9 mouse cellular contexts compared by ENCODE assay signal in genomic region chr7:25279861-25280791, GRCm38 (mm10). TPM values are rescaled to one million over a fixed set of nuclear protein-coding genes. Genes with fewer than 3 reads are reported as not detected.
DNase-seq lines count a peak whose midpoint lies in the region; ATAC-seq and TF ChIP-seq lines count a peak whose summit lies in the region.
"Had no signal": no experiment of that assay in that cellular context is flagged by ENCODE, and none has a peak within 500 bp of the region (broad histone marks: within the 10 kb centered on the region; RNA-seq: fewer than 3 reads in every experiment).

No protein-coding gene starts in this region.

- peak; percentile 45 for ATAC-seq in embryonic facial prominence, embryonic 15.5 days (ENCODE audit: insufficient number of reproducible peaks, low FRiP score, low TSS enrichment, low read depth)
- no peak for ATAC-seq in megakaryocyte-erythroid progenitor cell, adult 5-6 weeks (replicated peaks; ENCODE audit: low FRiP score, low TSS enrichment, poor library complexity, severe bottlenecking)

- no peaks in the 10 kb centered on the region for H3K9me3 ChIP-seq in embryonic facial prominence, embryonic 15.5 days (replicated peaks)

- H3K9ac ChIP-seq in embryonic facial prominence, embryonic 15.5 days, result peak overlapping the region; percentile 26

- H3K36me3 ChIP-seq in embryonic facial prominence, embryonic 15.5 days, result peaks cover 4% of the 10 kb centered on the region
- peaks cover 4% of the 10 kb centered on the region; the same call in 1 of the 2 replicates for H3K36me3 ChIP-seq in macrophage (ENCODE audit: inconsistent target)

- H3K4me1 ChIP-seq in embryonic facial prominence, embryonic 15.5 days, result peaks cover 73% of the 10 kb centered on the region

- WGBS in embryonic facial prominence, embryonic 15.5 days, result 0% methylated on average over 6 of the region's 6 CpGs
- 2% methylated on average over 6 of the region's 6 CpGs for WGBS in macrophage (ENCODE audit: missing documents)

- H3K4me3 ChIP-seq in layer of hippocampus, adult 2 months, result peak overlapping the region; percentile 64
- peak overlapping the region; percentile 86 for H3K4me3 ChIP-seq in embryonic facial prominence, embryonic 15.5 days (replicated peaks)
- H3K4me3 ChIP-seq in macrophage (ENCODE audit: inconsistent target), result peak overlapping the region; percentile 41

- peak overlapping the region; percentile 99 for H3K27ac ChIP-seq in layer of hippocampus, adult 2 months
- H3K27ac ChIP-seq in embryonic facial prominence, embryonic 15.5 days (replicated peaks), result peak overlapping the region; percentile 100
- peak overlapping the region; percentile 95 for H3K27ac ChIP-seq in macrophage

- no peak for DNase-seq in layer of hippocampus, adult 2 months (ENCODE audit: low spot score in 2 of 2)
- DNase-seq in layer of hippocampus, adult 18-20 months (ENCODE audit: low spot score in 2 of 2), result no peak
- DNase-seq in adrenal gland, adult 18-20 months (ENCODE audit: low spot score in 2 of 2), result peak; percentile 60
- peak; percentile 76 to 78 for DNase-seq in heart, postnatal 10 days
- DNase-seq in kidney, postnatal 4 days, result peak; percentile 62 to 73

- H3K27me3 ChIP-seq in embryonic facial prominence, embryonic 15.5 days, result no peaks in the 10 kb centered on the region

- intact Hi-C loops in heart, postnatal 10 days (cut with DNase I), result loop anchor here (5.0 kb wide), 1 partner anchor 97 kb away; no protein-coding TSS in a partner anchor

- H3K4me2 ChIP-seq in embryonic facial prominence, embryonic 15.5 days (replicated peaks), result peak overlapping the region; percentile 80

- TF ChIP-seq CTCF in layer of hippocampus, adult 2 months (conservative IDR thresholded peaks at IDR 0.05), result no peak

- H3K79me2 ChIP-seq in macrophage (ENCODE audit: inconsistent target), result peaks cover 65% of the 10 kb centered on the region

RNA-seq across cellular contexts. Expression of gene Cic, which starts 12.6 kb away (rescaled TPM):
- total RNA-seq in layer of hippocampus, adult 2 months (2021), result 100 to 1,000 TPM; 218 to 225 TPM
- total RNA-seq in layer of hippocampus, adult 18-20 months (2021), result 100 to 1,000 TPM; 198 to 203 TPM
- 100 to 1,000 TPM in 1 of 2 experiments, 10 to 100 TPM in 1; 96.8 to 123 TPM for total RNA-seq in adrenal gland, adult 18-20 months (2021)
- polyA plus RNA-seq in embryonic facial prominence, embryonic 15.5 days (2015; fragmentation: Nextera tagmentation; extraction: Ambion mirVana), result 46.3 and 50.6 TPM in 2 replicates
- 10 to 100 TPM; 88.4 to 90.5 TPM for total RNA-seq in heart, postnatal 10 days (2021)
- 100 to 1,000 TPM in 24 of 26 experiments, 10 to 100 TPM in 2; 63.5 to 495 (median 311) TPM for total RNA-seq in macrophage (2018; cell fraction: chromatin; rRNA removed)
- 100 to 1,000 TPM; 146 to 312 (median 230) TPM for total RNA-seq in macrophage (2018; cell fraction: cytosol; rRNA removed)
- total RNA-seq in macrophage (2018; cell fraction: nucleus; rRNA removed), result 100 to 1,000 TPM; 124 to 500 (median 278) TPM
- polyA plus RNA-seq in macrophage (2018), result 88.9 to 139 TPM (median 118 TPM) in 3 replicates
- 125 and 134 TPM in 2 replicates for total RNA-seq in megakaryocyte-erythroid progenitor cell, adult 5-6 weeks (2014; fragmentation: Nextera tagmentation)
- 20.5 and 40.0 TPM in 2 replicates for total RNA-seq in megakaryocyte-erythroid progenitor cell, adult 5-6 weeks (2017)

RNA-seq across cellular contexts. Expression of gene Pafah1b3, which starts 17.7 kb away (rescaled TPM):
- 10 to 100 TPM; 16.9 to 21.0 TPM for total RNA-seq in layer of hippocampus, adult 2 months (2021)
- 10 to 100 TPM; 19.3 to 27.7 TPM for total RNA-seq in layer of hippocampus, adult 18-20 months (2021)
- total RNA-seq in adrenal gland, adult 18-20 months (2021), result 10 to 100 TPM; 23.3 to 30.4 TPM
- 213 and 216 TPM in 2 replicates for polyA plus RNA-seq in embryonic facial prominence, embryonic 15.5 days (2015; fragmentation: Nextera tagmentation; extraction: Ambion mirVana)
- total RNA-seq in heart, postnatal 10 days (2021), result 10 to 100 TPM; 12.8 to 16.0 TPM
- total RNA-seq in macrophage (2018; cell fraction: chromatin; rRNA removed), result 10 to 100 TPM in 2 of 26 experiments, 1 to 10 TPM in 19, not detected in 5; 1.0 to 11.2 (median 4.6) TPM
- total RNA-seq in macrophage (2018; cell fraction: cytosol; rRNA removed), result 10 to 100 TPM in 13 of 26 experiments, 1 to 10 TPM in 13; 5.4 to 18.3 (median 9.4) TPM
- total RNA-seq in macrophage (2018; cell fraction: nucleus; rRNA removed), result 1 to 10 TPM in 25 of 26 experiments, not detected in 1; 1.3 to 9.4 (median 3.4) TPM
- polyA plus RNA-seq in macrophage (2018), result 7.4 to 20.7 TPM (median 14.3 TPM) in 3 replicates
- 22.0 and 23.2 TPM in 2 replicates for total RNA-seq in megakaryocyte-erythroid progenitor cell, adult 5-6 weeks (2014; fragmentation: Nextera tagmentation)
- 12.8 and 26.3 TPM in 2 replicates for total RNA-seq in megakaryocyte-erythroid progenitor cell, adult 5-6 weeks (2017)

RNA-seq across cellular contexts. Expression of gene Prr19, which starts 21.1 kb away (rescaled TPM):
- not detected for total RNA-seq in layer of hippocampus, adult 2 months (2021)
- total RNA-seq in layer of hippocampus, adult 18-20 months (2021), result not detected
- total RNA-seq in adrenal gland, adult 18-20 months (2021), result not detected
- 0.49 and 0.65 TPM in 2 replicates for polyA plus RNA-seq in embryonic facial prominence, embryonic 15.5 days (2015; fragmentation: Nextera tagmentation; extraction: Ambion mirVana)
- not detected for total RNA-seq in heart, postnatal 10 days (2021)
- total RNA-seq in macrophage (2018; cell fraction: chromatin; rRNA removed), result not detected
- not detected for total RNA-seq in macrophage (2018; cell fraction: cytosol; rRNA removed)
- not detected for total RNA-seq in macrophage (2018; cell fraction: nucleus; rRNA removed)
- polyA plus RNA-seq in macrophage (2018), result not detected in 3 replicates
- not detected in 2 replicates for total RNA-seq in megakaryocyte-erythroid progenitor cell, adult 5-6 weeks (2014; fragmentation: Nextera tagmentation)
- total RNA-seq in megakaryocyte-erythroid progenitor cell, adult 5-6 weeks (2017), result not detected in 2 replicates
- total RNA-seq: left cerebral cortex, postnatal 25 days had no signal

RNA-seq across cellular contexts. Expression of gene Tmem145, which starts 25.8 kb away (rescaled TPM):
- total RNA-seq in layer of hippocampus, adult 2 months (2021), result 10 to 100 TPM; 27.4 to 27.8 TPM
- total RNA-seq in layer of hippocampus, adult 18-20 months (2021), result 10 to 100 TPM; 23.0 to 25.0 TPM
- total RNA-seq in adrenal gland, adult 18-20 months (2021), result 1 to 10 TPM; 2.5 to 2.9 TPM
- polyA plus RNA-seq in embryonic facial prominence, embryonic 15.5 days (2015; fragmentation: Nextera tagmentation; extraction: Ambion mirVana), result 1.2 and 1.8 TPM in 2 replicates
- total RNA-seq in heart, postnatal 10 days (2021), result not detected
- total RNA-seq in macrophage (2018; cell fraction: chromatin; rRNA removed), result not detected
- total RNA-seq in macrophage (2018; cell fraction: cytosol; rRNA removed), result not detected
- not detected for total RNA-seq in macrophage (2018; cell fraction: nucleus; rRNA removed)
- not detected in 3 replicates for polyA plus RNA-seq in macrophage (2018)
- not detected in 2 replicates for total RNA-seq in megakaryocyte-erythroid progenitor cell, adult 5-6 weeks (2014; fragmentation: Nextera tagmentation)
- not detected in 2 replicates for total RNA-seq in megakaryocyte-erythroid progenitor cell, adult 5-6 weeks (2017)

RNA-seq across cellular contexts. Expression of gene Erf, which starts 29.6 kb away (rescaled TPM):
- 10 to 100 TPM; 40.3 to 45.1 TPM for total RNA-seq in layer of hippocampus, adult 2 months (2021)
- total RNA-seq in layer of hippocampus, adult 18-20 months (2021), result 10 to 100 TPM; 43.1 to 46.3 TPM
- 10 to 100 TPM; 18.3 to 25.8 TPM for total RNA-seq in adrenal gland, adult 18-20 months (2021)
- polyA plus RNA-seq in embryonic facial prominence, embryonic 15.5 days (2015; fragmentation: Nextera tagmentation; extraction: Ambion mirVana), result 21.0 and 22.1 TPM in 2 replicates
- total RNA-seq in heart, postnatal 10 days (2021), result 10 to 100 TPM; 38.6 to 42.2 TPM
- 10 to 100 TPM in 15 of 26 experiments, 1 to 10 TPM in 11; 7.1 to 19.7 (median 10.7) TPM for total RNA-seq in macrophage (2018; cell fraction: chromatin; rRNA removed)
- total RNA-seq in macrophage (2018; cell fraction: cytosol; rRNA removed), result 10 to 100 TPM in 24 of 26 experiments, 1 to 10 TPM in 2; 8.5 to 19.3 (median 12.5) TPM
- total RNA-seq in macrophage (2018; cell fraction: nucleus; rRNA removed), result 10 to 100 TPM in 19 of 26 experiments, 1 to 10 TPM in 7; 6.8 to 20.6 (median 13.6) TPM
- polyA plus RNA-seq in macrophage (2018), result 11.9 to 14.5 TPM (median 14.2 TPM) in 3 replicates
- total RNA-seq in megakaryocyte-erythroid progenitor cell, adult 5-6 weeks (2014; fragmentation: Nextera tagmentation), result 8.7 and 18.9 TPM in 2 replicates
- 6.2 and 8.6 TPM in 2 replicates for total RNA-seq in megakaryocyte-erythroid progenitor cell, adult 5-6 weeks (2017)

Comparison
In these comparisons a context has a peak if more than half of its experiments do, and no peak if none do; other contexts are left out.
1. DNase-seq: peak in adrenal gland, adult 18-20 months (2 of 2), heart, postnatal 10 days (2 of 2) and kidney, postnatal 4 days (2 of 2); none in layer of hippocampus, adult 2 months (0 of 2) and layer of hippocampus, adult 18-20 months (0 of 2).
2. Peak in every context shown above with its lines, with median percentiles within 50 percentile points of each other: H3K27ac ChIP-seq and H3K4me3 ChIP-seq.